Mouse (Mus musculus) heart, adult 10 weeks (tissue): ENCODE measurements around the gene Lrrc71. TPM values are rescaled to one million over a fixed set of nuclear protein-coding genes. Genes with fewer than 3 reads are reported as not detected.

Source experiments
- polyA plus RNA-seq: library from polyadenylated mRNA; stranded (reverse); fragments of 350-450 nt; fragmentation: Illumina TruSeq; extraction: RNeasy Lipid Tissue Mini Kit (QIAGEN cat#74804); gene quantifications from one replicate; pipeline ENCODE4 v1.2.3, GENCODE M21; 2014; ENCODE audit warnings: low read depth, low replicate concordance

Gene Lrrc71
- 0.37 TPM for polyA plus RNA-seq

DNA sequence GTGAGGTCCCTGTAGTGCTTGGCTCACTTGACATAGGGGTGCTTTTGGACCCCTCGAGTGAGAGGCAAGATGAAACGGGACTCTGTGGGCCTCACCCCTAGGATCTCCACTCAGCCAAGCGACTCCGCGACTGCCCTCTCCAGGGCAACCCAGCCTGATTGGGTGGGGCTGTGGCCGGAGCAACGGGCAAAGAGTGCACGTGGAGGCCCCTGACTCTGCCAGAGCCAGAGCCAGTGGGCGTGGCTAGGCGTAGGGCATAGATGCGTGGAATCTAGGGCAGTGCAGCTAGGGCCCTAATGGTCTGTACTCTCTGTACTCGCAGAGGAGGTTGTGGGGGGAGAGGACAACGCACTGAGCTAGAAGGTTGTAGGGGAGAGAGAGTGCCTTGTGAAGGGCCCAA lies at the start of gene Lrrc71:
Gene Lrrc71, minus strand, starts transcription at position 195 of the 400 bp plus-strand sequence.

GRCm38 (mm10) chr3:87796736-87797334 lies 48.4 kb upstream of the Lrrc71 start, which contains the start of gene Insrr:
TSS of gene Insrr (plus strand) at chr3:87796951.

DNA sequence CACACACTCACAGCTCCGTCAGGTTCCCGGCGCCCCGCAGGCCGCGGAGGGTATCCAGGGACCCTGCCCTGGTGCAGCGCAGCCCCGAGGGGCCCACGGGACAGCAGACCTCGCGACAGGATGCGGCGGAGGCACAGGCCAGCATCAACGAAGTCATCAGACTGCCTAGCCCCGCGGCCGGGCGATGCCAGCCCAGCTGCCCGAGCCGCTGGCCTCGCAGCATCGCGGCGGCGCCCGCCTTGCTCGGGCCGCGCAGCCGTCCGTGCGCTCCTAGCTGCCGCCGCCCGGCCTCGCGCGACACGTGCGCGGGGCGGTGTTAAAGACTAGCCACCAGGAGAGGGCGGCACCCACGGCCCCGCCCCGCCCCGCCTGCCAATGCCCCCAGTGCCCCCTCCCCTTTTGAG lies 46.5 kb upstream of the Lrrc71 start, which contains the start of gene Ntrk1:
Gene Ntrk1, minus strand, starts transcription at position 241 of the 404 bp plus-strand sequence.

Other genes with a start within 250 kb of the Lrrc71 start
- 15.7 TPM for gene Etv3, start 223.2 kb downstream of the Lrrc71 start, polyA plus RNA-seq
- gene Arhgef11, start 131.1 kb downstream of the Lrrc71 start, polyA plus RNA-seq: 16.4 TPM
- gene Ntrk1, start 46.5 kb upstream of the Lrrc71 start, polyA plus RNA-seq: 0.16 TPM
- gene Insrr, start 48.3 kb upstream of the Lrrc71 start, polyA plus RNA-seq: not detected
- gene Pear1, start 75.7 kb upstream of the Lrrc71 start, polyA plus RNA-seq: 18.5 TPM
- gene Sh2d2a, start 98.1 kb upstream of the Lrrc71 start, polyA plus RNA-seq: 0.18 TPM
- gene Prcc, start 137.0 kb upstream of the Lrrc71 start, polyA plus RNA-seq: 34.4 TPM
- 135 TPM for gene Hdgf, start 157.7 kb upstream of the Lrrc71 start, polyA plus RNA-seq
- gene Mrpl24, start 170.9 kb upstream of the Lrrc71 start, polyA plus RNA-seq: 110 TPM
- 11.3 TPM for gene Isg20l2, start 181.7 kb upstream of the Lrrc71 start, polyA plus RNA-seq
- 18.8 TPM for gene Rrnad1, start 182.1 kb upstream of the Lrrc71 start, polyA plus RNA-seq
- not detected for gene Crabp2, start 200.0 kb upstream of the Lrrc71 start, polyA plus RNA-seq
- 19.9 TPM for gene Nes, start 222.5 kb upstream of the Lrrc71 start, polyA plus RNA-seq